Mouse (Mus musculus): Measurements from ENCODE around the gene Fabp7. TPM values are rescaled to one million over a fixed set of nuclear protein-coding genes. Genes with fewer than 3 reads are reported as not detected.
A peak's percentile ranks its signal among the peaks of the same experiment; 100 is the strongest.

The Fabp7 gene
- 44.7 and 54.5 TPM in 2 replicates for polyA plus RNA-seq (2015; fragmentation: Nextera tagmentation; extraction: Ambion mirVana)

DNA sequence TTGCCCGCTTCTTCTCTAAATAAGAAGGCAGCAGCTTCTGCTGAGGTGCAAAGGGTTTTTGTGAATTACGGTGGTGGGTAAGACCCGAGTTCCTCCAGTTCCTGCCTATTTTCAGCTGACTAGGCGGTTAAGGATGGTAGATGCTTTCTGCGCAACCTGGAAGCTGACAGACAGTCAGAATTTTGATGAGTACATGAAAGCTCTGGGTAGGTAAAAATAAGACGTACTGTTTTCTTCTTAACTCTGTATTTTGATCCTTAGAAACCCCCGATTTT is at the start of gene Fabp7:
TSS of gene Fabp7 (plus strand) at position 6 of the 275 bp plus-strand sequence.
- no peak within 1 kb of the TSS for H3K9ac ChIP-seq
- no peaks in the 10 kb centered on the region for H3K36me3 ChIP-seq
- H3K27me3 ChIP-seq (replicated peaks) = no peaks in the 10 kb centered on the region
- no peaks in the 10 kb centered on the region for H3K4me1 ChIP-seq (replicated peaks)
- no peak within 1 kb of the TSS for H3K4me3 ChIP-seq (replicated peaks)
- WGBS = 25% methylated on average over 7 of the region's 7 CpGs
- no peak for ATAC-seq
- peak within 1 kb of the TSS; percentile 25 for H3K4me2 ChIP-seq (replicated peaks)
- peak within 1 kb of the TSS; percentile 32 for H3K27ac ChIP-seq
- H3K9me3 ChIP-seq = no peaks in the 10 kb centered on the region

GRCm38 (mm10) chr10:57740733-57741132 is 43.9 kb upstream of the Fabp7 start:
- Histone ChIP-seq H3K9me3 (no peaks in the 10 kb centered on the region), H3K27me3 (replicated peaks) (no peaks in the 10 kb centered on the region), H3K27ac (no peak overlapping the region), H3K4me3 (replicated peaks) (no peak overlapping the region), H3K36me3 (no peaks in the 10 kb centered on the region), H3K9ac (no peak overlapping the region), H3K4me1 (replicated peaks) (no peaks in the 10 kb centered on the region), H3K4me2 (replicated peaks) (no peak overlapping the region)
- ATAC-seq = no peak
- WGBS = 60% methylated on average over 4 of the region's 4 CpGs

DNA sequence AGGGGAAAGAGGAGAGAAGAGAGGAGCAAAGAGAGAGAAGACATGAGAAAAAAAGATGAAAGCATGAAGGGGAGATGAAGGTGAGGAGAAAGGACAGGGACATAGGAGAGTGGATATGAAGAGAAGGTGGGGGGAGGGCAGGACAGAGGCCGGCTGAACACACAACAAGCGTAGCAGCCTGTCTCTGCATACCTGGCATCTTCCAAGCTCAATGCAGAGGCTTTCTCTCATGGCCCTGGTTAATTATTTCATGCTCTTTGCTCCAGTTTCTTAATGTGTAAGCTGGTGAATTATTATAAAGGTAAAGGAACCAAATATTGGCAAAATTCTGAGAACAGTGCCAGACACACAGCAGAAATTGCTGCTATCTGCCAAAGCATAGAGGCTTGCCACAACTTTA is 43.3 kb upstream of the Fabp7 start:
- 69% methylated on average over 2 of the region's 2 CpGs for WGBS
- H3K4me2 ChIP-seq (replicated peaks) = no peak overlapping the region
- H3K9ac ChIP-seq = no peak overlapping the region
- no peaks in the 10 kb centered on the region for H3K36me3 ChIP-seq
- H3K27ac ChIP-seq = no peak overlapping the region
- no peaks in the 10 kb centered on the region for H3K27me3 ChIP-seq (replicated peaks)
- H3K4me1 ChIP-seq (replicated peaks) = no peaks in the 10 kb centered on the region
- no peak for ATAC-seq
- H3K9me3 ChIP-seq = no peaks in the 10 kb centered on the region
- H3K4me3 ChIP-seq (replicated peaks) = no peak overlapping the region

DNA sequence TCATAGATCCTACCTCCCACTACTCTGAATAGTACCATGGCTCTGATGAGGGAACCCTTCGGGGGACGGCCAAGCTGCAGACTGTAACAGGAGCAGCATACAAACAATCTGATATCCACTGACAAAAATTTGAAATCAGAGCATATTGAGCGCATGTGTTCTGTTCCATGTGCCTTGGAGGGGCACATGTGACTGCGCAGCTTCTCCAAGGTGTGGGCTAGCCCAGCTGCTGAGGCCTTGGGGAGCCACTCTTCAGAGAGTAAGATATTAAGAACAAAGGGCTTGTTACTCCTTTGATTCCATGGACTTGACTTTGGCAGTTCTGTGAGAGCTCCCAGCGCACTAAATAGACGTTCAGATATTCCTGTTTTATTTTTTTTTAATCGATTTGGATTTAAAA is 41.6 kb upstream of the Fabp7 start:
- no peak for ATAC-seq

DNA sequence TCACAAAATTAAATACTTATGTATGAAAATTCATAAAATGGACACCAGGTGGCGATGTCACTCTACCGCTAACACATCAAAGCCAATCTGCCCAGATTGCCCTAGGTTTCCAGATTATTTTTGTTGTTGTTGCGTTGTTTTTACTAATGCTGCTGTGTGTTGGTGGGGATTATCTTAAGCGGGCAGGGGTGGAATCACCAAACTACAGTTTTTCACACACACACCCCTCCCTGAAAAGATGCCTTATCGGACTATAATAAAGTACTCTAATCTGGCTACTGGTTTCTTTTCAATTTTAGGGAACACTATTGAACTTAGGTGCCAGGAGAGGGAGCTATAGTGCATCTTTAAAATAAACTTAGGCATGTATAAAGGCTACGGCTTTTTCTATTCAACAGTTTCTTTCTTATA is 41.1 kb upstream of the Fabp7 start:
- no peak overlapping the region for H3K27ac ChIP-seq
- 3% methylated on average over 6 of the region's 6 CpGs for WGBS
- no peaks in the 10 kb centered on the region for H3K9me3 ChIP-seq
- H3K4me3 ChIP-seq (replicated peaks) = peak overlapping the region; percentile 30
- H3K36me3 ChIP-seq = no peaks in the 10 kb centered on the region
- ATAC-seq = peak; percentile 78
- no peaks in the 10 kb centered on the region for H3K27me3 ChIP-seq (replicated peaks)
- H3K9ac ChIP-seq = no peak overlapping the region
- no peaks in the 10 kb centered on the region for H3K4me1 ChIP-seq (replicated peaks)
- H3K4me2 ChIP-seq (replicated peaks) = peak overlapping the region; percentile 55

More for the DNA sequence above, 41.6 kb upstream of the Fabp7 start:
- H3K9me3 ChIP-seq = no peaks in the 10 kb centered on the region
- H3K27me3 ChIP-seq (replicated peaks) = no peaks in the 10 kb centered on the region
- no peak overlapping the region for H3K4me3 ChIP-seq (replicated peaks)
- whole genome bisulfite sequencing = 70% methylated on average over 7 of the region's 7 CpGs
- no peaks in the 10 kb centered on the region for H3K4me1 ChIP-seq (replicated peaks)
- H3K9ac ChIP-seq = no peak overlapping the region
- no peak overlapping the region for H3K27ac ChIP-seq
- no peaks in the 10 kb centered on the region for H3K36me3 ChIP-seq
- H3K4me2 ChIP-seq (replicated peaks) = no peak overlapping the region

DNA sequence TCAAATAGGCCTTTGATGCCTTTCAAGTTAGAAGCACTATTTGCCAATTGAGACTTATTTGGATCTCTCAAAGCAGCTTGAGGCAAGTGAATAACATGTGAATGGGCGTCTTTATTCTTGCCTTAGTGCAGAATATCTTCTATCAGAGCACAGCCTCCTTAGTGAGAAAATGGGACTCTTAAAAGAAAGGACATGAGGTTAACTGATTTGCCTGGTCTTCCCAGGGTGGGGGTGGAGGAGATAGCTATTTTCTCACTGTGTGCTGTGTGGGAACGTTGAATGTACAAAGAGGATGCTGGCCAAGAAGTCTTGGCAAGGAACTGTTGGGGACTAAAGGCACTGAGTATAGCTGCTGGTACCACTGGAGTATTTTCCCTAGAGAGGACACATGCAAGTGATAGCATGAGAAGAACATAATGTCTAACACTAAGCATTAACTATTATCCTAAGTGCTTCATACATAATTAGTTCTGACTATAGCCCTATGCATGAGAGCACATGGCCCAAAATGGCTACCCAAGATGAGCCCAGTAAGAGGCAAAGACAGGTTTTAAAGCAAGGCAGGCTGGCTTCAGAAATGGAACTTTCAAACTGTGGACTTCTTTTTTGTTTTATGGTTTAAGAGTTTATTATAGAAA is 40.4 kb upstream of the Fabp7 start:
- Histone ChIP-seq H3K4me1 (replicated peaks) (no peaks in the 10 kb centered on the region), H3K4me2 (replicated peaks) (no peak overlapping the region), H3K9ac (no peak overlapping the region), H3K27ac (no peak overlapping the region), H3K36me3 (no peaks in the 10 kb centered on the region), H3K27me3 (replicated peaks) (no peaks in the 10 kb centered on the region), H3K4me3 (replicated peaks) (no peak overlapping the region), H3K9me3 (no peaks in the 10 kb centered on the region)
- ATAC-seq = peak; percentile 50
- 47% methylated on average over 2 of the region's 2 CpGs for WGBS

- Histone ChIP-seq H3K27ac (no peak overlapping the region), H3K4me3 (replicated peaks) (no peak overlapping the region), H3K36me3 (no peaks in the 10 kb centered on the region), H3K27me3 (replicated peaks) (no peaks in the 10 kb centered on the region), H3K9me3 (no peaks in the 10 kb centered on the region), H3K4me2 (replicated peaks) (no peak overlapping the region), H3K4me1 (replicated peaks) (no peaks in the 10 kb centered on the region), H3K9ac (no peak overlapping the region)
- ATAC-seq = peak; percentile 50; the same call in 1 of the 2 replicates
Observed at GRCm38 (mm10) chr10:57745452-57745851, 39.2 kb upstream of the Fabp7 start.

GRCm38 (mm10) chr10:57747127-57747526 is 37.6 kb upstream of the Fabp7 start:
- no peak overlapping the region for H3K4me3 ChIP-seq (replicated peaks)
- no peak for ATAC-seq
- H3K27ac ChIP-seq = no peak overlapping the region
- no peak overlapping the region for H3K4me2 ChIP-seq (replicated peaks)
- no peak overlapping the region for H3K9ac ChIP-seq
- H3K4me1 ChIP-seq (replicated peaks) = no peaks in the 10 kb centered on the region
- no peaks in the 10 kb centered on the region for H3K27me3 ChIP-seq (replicated peaks)
- no peaks in the 10 kb centered on the region for H3K9me3 ChIP-seq
- H3K36me3 ChIP-seq = no peaks in the 10 kb centered on the region

DNA sequence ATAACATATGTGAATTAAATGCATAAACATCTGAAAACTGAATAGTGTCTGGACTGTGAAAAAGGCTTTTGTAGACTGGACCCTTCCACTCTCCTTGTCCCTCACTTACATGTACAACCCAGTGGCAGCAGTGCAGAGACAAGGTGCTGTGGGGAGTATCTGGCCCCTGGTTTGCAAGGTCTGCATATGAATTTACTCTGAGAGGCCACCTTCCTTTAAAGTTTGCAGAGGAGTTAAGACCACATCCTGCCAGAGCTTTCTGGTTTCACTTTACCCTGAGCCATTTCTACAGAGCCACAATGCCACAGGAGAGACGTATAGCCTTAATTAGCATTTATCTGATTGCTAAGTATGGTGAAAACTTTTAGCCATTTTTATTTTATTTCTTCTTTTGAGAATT is 31.3 kb upstream of the Fabp7 start:
- no peak overlapping the region for H3K9ac ChIP-seq
- no peak overlapping the region for H3K4me2 ChIP-seq (replicated peaks)
- no peak overlapping the region for H3K27ac ChIP-seq
- no peaks in the 10 kb centered on the region for H3K27me3 ChIP-seq (replicated peaks)
- no peaks in the 10 kb centered on the region for H3K9me3 ChIP-seq
- no peak overlapping the region for H3K4me3 ChIP-seq (replicated peaks)
- no peaks in the 10 kb centered on the region for H3K36me3 ChIP-seq
- ATAC-seq = no peak
- 71% methylated on average over 1 of the region's 1 CpGs for WGBS
- H3K4me1 ChIP-seq (replicated peaks) = no peaks in the 10 kb centered on the region

- Histone ChIP-seq H3K27ac (no peak overlapping the region), H3K36me3 (no peaks in the 10 kb centered on the region), H3K4me3 (replicated peaks) (no peak overlapping the region), H3K4me1 (replicated peaks) (no peaks in the 10 kb centered on the region), H3K27me3 (replicated peaks) (no peaks in the 10 kb centered on the region), H3K9ac (no peak overlapping the region), H3K9me3 (no peaks in the 10 kb centered on the region), H3K4me2 (replicated peaks) (no peak overlapping the region)
- ATAC-seq = no peak
- 82% methylated on average over 2 of the region's 2 CpGs for WGBS
Observed at GRCm38 (mm10) chr10:57755201-57755736, 29.4 kb upstream of the Fabp7 start.

DNA sequence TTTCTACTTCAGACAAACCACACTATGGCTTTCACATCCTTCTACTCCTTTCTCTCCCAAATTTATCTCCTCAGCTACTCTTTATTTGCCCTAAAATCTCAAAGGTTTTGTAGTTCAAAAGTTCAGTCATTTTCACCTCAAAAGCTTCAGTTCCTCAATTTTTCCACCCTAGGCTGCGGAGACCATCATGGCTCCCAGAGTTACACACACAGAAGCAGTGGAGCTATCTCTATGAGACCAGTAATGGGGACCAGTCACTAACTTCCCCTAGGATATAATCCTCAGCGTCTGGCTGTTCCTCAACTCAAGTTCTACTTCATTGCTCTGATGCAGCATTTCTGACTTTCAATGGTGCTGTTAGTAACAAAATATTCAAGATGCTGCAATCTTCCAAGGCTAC is 25.7 kb upstream of the Fabp7 start:
- Histone ChIP-seq H3K4me3 (replicated peaks) (no peak overlapping the region), H3K27ac (no peak overlapping the region), H3K9me3 (no peaks in the 10 kb centered on the region), H3K4me1 (replicated peaks) (no peaks in the 10 kb centered on the region), H3K36me3 (no peaks in the 10 kb centered on the region), H3K4me2 (replicated peaks) (no peak overlapping the region), H3K27me3 (replicated peaks) (no peaks in the 10 kb centered on the region), H3K9ac (no peak overlapping the region)
- 92% methylated on average over 2 of the region's 2 CpGs for WGBS
- no peak for ATAC-seq

DNA sequence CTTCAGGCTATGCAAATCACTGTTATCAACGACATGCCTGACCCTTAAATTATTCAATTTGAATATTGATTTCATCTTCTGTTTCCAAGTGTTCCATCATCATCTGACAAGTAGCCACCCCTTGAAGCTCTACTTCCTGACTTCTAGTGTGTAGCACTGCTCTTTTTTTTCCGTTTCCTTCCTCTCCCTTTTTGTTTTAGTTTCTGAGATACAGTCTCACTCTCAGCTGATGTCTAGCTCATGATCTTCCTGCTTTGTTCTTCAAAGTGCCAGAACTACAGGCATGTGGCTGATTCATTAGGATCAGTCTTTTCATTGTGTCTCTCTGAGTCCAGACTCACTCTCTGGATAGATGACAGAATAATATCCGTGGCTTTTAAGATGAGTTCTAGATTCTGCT is 24.0 kb upstream of the Fabp7 start:
- Histone ChIP-seq H3K4me2 (replicated peaks) (no peak overlapping the region), H3K4me3 (replicated peaks) (no peak overlapping the region), H3K4me1 (replicated peaks) (no peaks in the 10 kb centered on the region), H3K9me3 (no peaks in the 10 kb centered on the region), H3K27ac (no peak overlapping the region), H3K9ac (no peak overlapping the region), H3K36me3 (no peaks in the 10 kb centered on the region), H3K27me3 (replicated peaks) (no peaks in the 10 kb centered on the region)
- 70% methylated on average over 3 of the region's 3 CpGs for WGBS
- ATAC-seq = no peak

DNA sequence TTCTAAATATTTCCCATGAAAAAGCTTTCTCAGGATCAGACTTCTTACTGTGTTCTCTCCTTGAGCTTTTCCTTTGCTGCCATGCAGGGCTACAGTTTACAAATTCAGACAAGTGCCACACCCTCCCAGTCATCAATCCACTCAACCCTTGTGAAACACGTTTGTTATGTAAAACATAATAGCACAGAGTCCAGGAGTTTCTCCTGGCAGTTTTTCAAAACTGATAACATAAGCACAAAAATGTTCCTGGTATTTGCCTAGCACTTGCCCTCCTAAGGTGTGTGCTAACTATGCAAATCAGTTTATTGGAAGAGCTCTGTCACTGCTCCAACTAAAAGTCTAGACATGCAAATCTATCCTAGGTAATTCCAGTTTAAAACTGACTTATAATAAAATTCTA is 21.6 kb upstream of the Fabp7 start:
- ATAC-seq = peak; percentile 62
- 15% methylated on average over 1 of the region's 1 CpGs for WGBS
- H3K4me2 ChIP-seq (replicated peaks) = no peak overlapping the region

More for the DNA sequence above, 21.6 kb upstream of the Fabp7 start:
- Histone ChIP-seq H3K9ac (no peak overlapping the region), H3K9me3 (no peaks in the 10 kb centered on the region), H3K4me1 (replicated peaks) (no peaks in the 10 kb centered on the region), H3K4me3 (replicated peaks) (no peak overlapping the region), H3K27ac (no peak overlapping the region), H3K27me3 (replicated peaks) (no peaks in the 10 kb centered on the region), H3K36me3 (no peaks in the 10 kb centered on the region)
